Mouse (Mus musculus) fibroblast of lung, adult 2 months (primary cell): ENCODE results near the gene Tmem108.
"Not testable (repeated sequence)": the region's sequence is repeated elsewhere in the genome, so short reads cannot be mapped to it uniquely, and the experiment has no call there.

ENCODE experiments used
- DNase-seq: peaks from one replicate; pipeline ENCODE4 v3.0.0-alpha.2; 2011; ENCODE audit warnings: low read depth

The Tmem108 gene

GRCm38 (mm10) chr9:103681741-103682330 lies 79.8 kb downstream of the Tmem108 start:
- no peak for DNase-seq

- no peak for DNase-seq
These were observed 82.4 kb downstream of the Tmem108 start for GRCm38 (mm10) chr9:103679234-103679633.

GRCm38 (mm10) chr9:103678531-103679060 lies 83.0 kb downstream of the Tmem108 start:
- no peak for DNase-seq

DNA sequence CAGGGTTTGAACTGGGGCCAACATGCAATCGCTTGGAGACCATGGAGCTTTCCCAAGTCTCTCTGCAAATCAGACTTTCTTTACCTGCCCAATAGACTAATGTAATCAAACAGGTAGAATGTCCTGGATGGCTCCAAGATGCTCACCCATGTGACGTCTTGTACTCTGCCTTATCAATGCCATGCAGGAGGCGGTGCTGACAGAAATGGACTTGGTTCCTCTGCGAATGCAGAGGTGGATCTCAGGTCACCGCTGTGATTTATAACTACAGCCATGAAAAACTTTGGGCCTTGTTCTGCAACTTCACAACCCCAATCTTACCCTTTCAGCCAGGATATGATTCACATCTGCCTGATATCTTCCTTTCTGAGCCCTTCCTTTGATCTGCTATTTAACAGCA lies 83.8 kb downstream of the Tmem108 start:
- DNase-seq = no peak

DNA sequence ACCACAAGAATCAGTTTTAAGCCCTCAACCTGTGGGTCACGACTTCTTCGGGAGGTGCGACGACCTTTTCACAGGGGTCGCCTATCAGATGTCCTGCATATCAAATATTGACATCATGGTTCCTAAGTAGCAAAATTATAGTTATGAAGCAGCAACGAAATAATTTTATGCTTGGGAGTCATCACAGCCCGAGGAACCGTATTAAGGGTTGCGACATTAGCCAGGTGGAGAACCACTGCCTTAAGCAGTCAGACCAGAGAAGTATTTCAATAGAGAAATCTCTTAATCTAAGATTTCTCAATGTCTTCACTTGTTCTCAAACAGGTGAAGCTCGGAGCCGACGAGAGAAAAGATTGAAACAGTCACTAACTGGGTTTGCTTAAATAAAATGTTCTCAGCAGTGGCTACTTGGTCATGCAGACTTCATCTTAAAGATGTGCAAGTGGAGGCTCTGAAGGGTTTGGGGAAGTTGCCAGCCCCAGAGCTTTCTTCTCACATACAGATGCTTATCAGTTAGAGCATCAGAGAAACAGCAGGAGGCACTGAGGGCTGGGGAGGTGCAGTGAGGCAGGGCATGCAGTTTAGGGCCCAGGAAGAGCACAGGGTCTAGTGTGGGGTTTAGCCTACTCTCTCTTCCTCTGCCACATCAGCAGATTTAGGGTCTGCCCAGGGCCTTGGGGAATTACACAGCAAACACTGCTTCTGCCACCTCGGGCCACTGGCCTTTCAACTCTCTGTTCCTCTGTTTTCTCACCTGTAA lies 85.7 kb downstream of the Tmem108 start:
- no peak for DNase-seq

- no peak for DNase-seq
These were observed 88.8 kb downstream of the Tmem108 start for GRCm38 (mm10) chr9:103672881-103673280.

DNA sequence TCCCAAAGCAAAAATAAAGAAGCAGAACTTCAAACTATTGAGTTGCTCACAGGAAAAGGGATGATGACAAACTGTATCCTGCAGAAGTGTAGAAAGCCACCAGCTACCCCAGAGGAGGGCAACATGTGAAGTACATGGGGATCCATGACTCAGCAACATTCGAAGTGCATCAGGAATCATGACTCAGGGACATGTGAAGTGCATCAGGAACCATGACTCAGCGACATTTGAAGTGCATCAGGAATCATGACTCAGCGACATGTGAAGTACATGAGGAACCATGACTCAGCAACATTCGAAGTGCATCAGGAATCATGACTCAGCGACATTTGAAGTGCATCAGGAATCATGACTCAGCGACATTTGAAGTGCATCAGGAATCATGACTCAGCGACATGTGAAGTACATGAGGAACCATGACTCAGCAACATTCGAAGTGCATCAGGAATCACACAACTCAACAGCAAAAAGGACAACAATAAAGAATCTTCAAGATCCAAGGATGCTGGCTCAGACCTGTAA lies 91.0 kb downstream of the Tmem108 start:
- DNase-seq = not testable (repeated sequence)

- DNase-seq = no peak
These were observed 92.8 kb downstream of the Tmem108 start for GRCm38 (mm10) chr9:103668830-103669229.

DNA sequence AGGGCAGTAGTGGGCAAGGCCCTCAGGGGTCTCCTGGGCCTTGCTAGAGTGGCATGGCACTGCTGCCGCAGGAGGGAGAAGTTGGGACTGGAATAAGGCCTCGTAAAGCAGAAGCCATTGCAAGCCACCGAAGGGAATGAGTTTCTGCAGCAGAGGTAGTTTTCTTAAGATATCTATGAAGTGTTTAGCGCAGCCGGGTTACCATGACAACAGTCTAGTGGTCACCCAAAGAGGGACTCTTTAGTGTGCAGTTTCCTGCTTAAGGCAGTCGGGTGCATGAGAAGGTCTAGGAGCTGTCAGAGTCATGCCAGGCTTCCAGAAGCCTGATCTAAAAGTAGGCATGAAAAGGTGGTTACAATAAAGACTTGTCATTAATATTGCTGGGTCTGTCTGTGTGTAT lies 95.8 kb downstream of the Tmem108 start:
- no peak for DNase-seq

GRCm38 (mm10) chr9:103664151-103664550 lies 97.5 kb downstream of the Tmem108 start:
- no peak for DNase-seq

- DNase-seq = no peak
These were observed 99.8 kb downstream of the Tmem108 start for GRCm38 (mm10) chr9:103661873-103662272.

GRCm38 (mm10) chr9:103657981-103658380 lies 103.7 kb downstream of the Tmem108 start:
- no peak for DNase-seq

- DNase-seq = no peak
These were observed 104.3 kb downstream of the Tmem108 start for GRCm38 (mm10) chr9:103657183-103657975.

- no peak for DNase-seq
These were observed 107.5 kb downstream of the Tmem108 start for GRCm38 (mm10) chr9:103653995-103654587.

GRCm38 (mm10) chr9:103652127-103652882 lies 109.3 kb downstream of the Tmem108 start:
- DNase-seq = no peak

- DNase-seq = no peak
These were observed 115.0 kb downstream of the Tmem108 start for GRCm38 (mm10) chr9:103646605-103647004.

DNA sequence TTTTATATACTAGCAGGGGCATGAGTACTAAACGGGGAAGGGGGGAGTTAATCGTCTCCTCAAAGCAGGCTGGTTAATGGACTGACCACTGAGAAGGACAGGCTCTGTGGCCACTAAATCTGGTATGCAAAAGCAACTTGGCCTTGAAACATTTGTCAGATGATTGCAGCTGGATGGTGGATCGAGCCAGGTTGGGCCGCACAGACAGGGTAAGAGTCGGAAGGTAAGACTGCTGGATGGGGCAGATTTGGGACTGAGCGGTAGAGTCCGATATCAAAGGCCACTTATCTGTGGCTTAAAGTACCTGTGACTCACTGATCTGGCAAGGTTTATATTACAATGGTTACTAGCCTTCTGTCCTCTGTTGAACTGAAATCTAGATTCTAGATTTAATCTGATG lies 115.9 kb downstream of the Tmem108 start:
- no peak for DNase-seq

- no peak for DNase-seq
These were observed 119.3 kb downstream of the Tmem108 start for GRCm38 (mm10) chr9:103642300-103642699.

DNA sequence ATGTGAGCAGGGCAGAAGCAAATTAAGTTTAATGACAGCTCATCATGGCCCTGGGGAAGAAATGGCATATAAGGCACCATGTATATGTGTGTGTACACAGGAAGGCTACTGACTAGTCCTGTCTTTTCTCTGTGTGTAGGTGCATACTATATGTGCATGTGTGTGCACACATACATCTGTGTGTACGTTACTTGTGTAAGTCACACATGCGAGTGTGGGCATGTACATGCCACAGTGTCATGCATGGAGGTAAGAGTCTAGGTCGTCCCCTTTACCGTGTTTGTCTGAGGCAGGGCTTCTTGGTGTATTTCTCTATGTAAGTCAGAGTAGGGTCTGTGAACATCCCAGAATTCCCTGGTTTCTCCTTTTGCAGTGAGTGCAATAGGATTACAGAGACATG lies 120.3 kb downstream of the Tmem108 start:
- DNase-seq = no peak

DNA sequence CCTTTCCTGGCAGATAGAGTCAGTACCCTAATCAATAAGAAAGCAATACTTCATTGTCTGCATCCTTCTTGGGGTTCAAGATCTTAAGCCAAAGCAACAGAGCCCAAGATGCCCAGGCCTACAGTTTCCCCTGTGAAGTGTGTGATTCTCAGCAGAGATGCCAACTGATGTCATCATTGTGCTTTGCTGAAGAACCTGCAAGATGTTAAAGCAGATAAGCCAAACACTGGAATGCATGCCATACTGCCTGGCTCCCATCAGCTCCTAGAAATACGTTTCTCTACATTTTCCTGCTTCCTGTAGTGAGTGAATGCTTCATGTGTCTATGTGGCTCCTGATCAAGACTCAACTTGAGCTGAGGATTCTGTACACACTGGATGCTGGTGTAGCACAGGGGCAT lies 122.2 kb downstream of the Tmem108 start:
- DNase-seq = no peak

GRCm38 (mm10) chr9:103637451-103637850 lies 124.2 kb downstream of the Tmem108 start:
- no peak for DNase-seq
